Mouse (Mus musculus): Measurements from ENCODE around the gene Trub1. TPM values are rescaled to one million over a fixed set of nuclear protein-coding genes. Genes with fewer than 3 reads are reported as not detected.
A peak's percentile ranks its signal among the peaks of the same experiment; 100 is the strongest.

Trub1 gene
- polyA plus RNA-seq, 1 experiment from 2014 or later: 10.2 TPM

- WGBS: 79% methylated on average over 11 of the region's 11 CpGs
- no peak for ATAC-seq (replicated peaks; ENCODE audit: extremely low read depth, insufficient read depth, low FRiP score)
- Histone ChIP-seq H3K27me3 (ENCODE audit: control insufficient read depth, insufficient read depth, low read length) (no peaks in the 10 kb centered on the region), H3K36me3 (ENCODE audit: control insufficient read depth, insufficient read depth) (no peaks in the 10 kb centered on the region), H3K4me3 (ENCODE audit: low read length) (no peak overlapping the region), H3K9ac (ENCODE audit: low read length) (no peak overlapping the region), H3K4me2 (ENCODE audit: low read depth, low read length) (no peak overlapping the region), H3K27ac (ENCODE audit: low read length) (no peak overlapping the region), H3K4me1 (ENCODE audit: control insufficient read depth, insufficient read depth, low read length) (peaks cover 11% of the 10 kb centered on the region), H3K9me3 (replicated peaks; ENCODE audit: control insufficient read depth, low read length) (no peaks in the 10 kb centered on the region)
Measured at GRCm38 (mm10) chr19:57478056-57478455, 25.3 kb downstream of the Trub1 start.

GRCm38 (mm10) chr19:57479886-57480655 is 27.4 kb downstream of the Trub1 start:
- Histone ChIP-seq H3K9ac (ENCODE audit: low read length) (no peak overlapping the region), H3K27me3 (ENCODE audit: control insufficient read depth, insufficient read depth, low read length) (no peaks in the 10 kb centered on the region), H3K36me3 (ENCODE audit: control insufficient read depth, insufficient read depth) (peaks cover 3% of the 10 kb centered on the region; the same call in 1 of the 2 replicates), H3K9me3 (replicated peaks; ENCODE audit: control insufficient read depth, low read length) (peaks cover 5% of the 10 kb centered on the region), H3K27ac (ENCODE audit: low read length) (no peak overlapping the region), H3K4me1 (ENCODE audit: control insufficient read depth, insufficient read depth, low read length) (0 out of 2 replicates have a peak, but pooled peaks cover 2% of the 10 kb centered on the region), H3K4me3 (ENCODE audit: low read length) (no peak overlapping the region), H3K4me2 (ENCODE audit: low read depth, low read length) (no peak overlapping the region)
- WGBS: 78% methylated on average over 8 of the region's 8 CpGs
- ATAC-seq (replicated peaks; ENCODE audit: extremely low read depth, insufficient read depth, low FRiP score): no peak

- H3K4me1 ChIP-seq (ENCODE audit: control insufficient read depth, insufficient read depth, low read length): no peaks in the 10 kb centered on the region
- H3K27me3 ChIP-seq (ENCODE audit: control insufficient read depth, insufficient read depth, low read length): no peaks in the 10 kb centered on the region
- H3K9me3 ChIP-seq (replicated peaks; ENCODE audit: control insufficient read depth, low read length): peaks cover 5% of the 10 kb centered on the region
- no peak overlapping the region for H3K4me2 ChIP-seq (ENCODE audit: low read depth, low read length)
- 0 out of 2 replicates have a peak, but pooled peaks have one; percentile 6 for ATAC-seq (replicated peaks; ENCODE audit: extremely low read depth, insufficient read depth, low FRiP score)
- peaks cover 4% of the 10 kb centered on the region; the same call in 1 of the 2 replicates for H3K36me3 ChIP-seq (ENCODE audit: control insufficient read depth, insufficient read depth)
- WGBS: 94% methylated on average over 6 of the region's 6 CpGs
- H3K9ac ChIP-seq (ENCODE audit: low read length): no peak overlapping the region
- H3K27ac ChIP-seq (ENCODE audit: low read length): no peak overlapping the region
- no peak overlapping the region for H3K4me3 ChIP-seq (ENCODE audit: low read length)
Measured at GRCm38 (mm10) chr19:57481743-57482259, 29.1 kb downstream of the Trub1 start.

GRCm38 (mm10) chr19:57482815-57483214 is 30.1 kb downstream of the Trub1 start:
- Histone ChIP-seq H3K9ac (ENCODE audit: low read length) (no peak overlapping the region), H3K36me3 (ENCODE audit: control insufficient read depth, insufficient read depth) (peaks cover 4% of the 10 kb centered on the region; the same call in 1 of the 2 replicates), H3K27ac (ENCODE audit: low read length) (no peak overlapping the region), H3K9me3 (replicated peaks; ENCODE audit: control insufficient read depth, low read length) (peaks cover 5% of the 10 kb centered on the region), H3K4me1 (ENCODE audit: control insufficient read depth, insufficient read depth, low read length) (no peaks in the 10 kb centered on the region), H3K4me2 (ENCODE audit: low read depth, low read length) (no peak overlapping the region), H3K4me3 (ENCODE audit: low read length) (no peak overlapping the region), H3K27me3 (ENCODE audit: control insufficient read depth, insufficient read depth, low read length) (no peaks in the 10 kb centered on the region)
- WGBS: 60% methylated on average over 8 of the region's 8 CpGs
- ATAC-seq (replicated peaks; ENCODE audit: extremely low read depth, insufficient read depth, low FRiP score): no peak

- no peak overlapping the region for H3K9ac ChIP-seq (ENCODE audit: low read length)
- H3K27ac ChIP-seq (ENCODE audit: low read length): no peak overlapping the region
- ATAC-seq (replicated peaks; ENCODE audit: extremely low read depth, insufficient read depth, low FRiP score): no peak
- no peak overlapping the region for H3K4me3 ChIP-seq (ENCODE audit: low read length)
- no peaks in the 10 kb centered on the region for H3K27me3 ChIP-seq (ENCODE audit: control insufficient read depth, insufficient read depth, low read length)
- H3K4me2 ChIP-seq (ENCODE audit: low read depth, low read length): no peak overlapping the region
- H3K36me3 ChIP-seq (ENCODE audit: control insufficient read depth, insufficient read depth): peaks cover 4% of the 10 kb centered on the region; the same call in 1 of the 2 replicates
- no peaks in the 10 kb centered on the region for H3K4me1 ChIP-seq (ENCODE audit: control insufficient read depth, insufficient read depth, low read length)
- WGBS: 84% methylated on average over 13 of the region's 13 CpGs
- H3K9me3 ChIP-seq (replicated peaks; ENCODE audit: control insufficient read depth, low read length): peaks cover 5% of the 10 kb centered on the region
Measured at GRCm38 (mm10) chr19:57487051-57487658, 34.4 kb downstream of the Trub1 start.

GRCm38 (mm10) chr19:57489527-57489926 is 36.8 kb downstream of the Trub1 start:
- ATAC-seq (replicated peaks; ENCODE audit: extremely low read depth, insufficient read depth, low FRiP score): no peak
- Histone ChIP-seq H3K9me3 (replicated peaks; ENCODE audit: control insufficient read depth, low read length) (no peaks in the 10 kb centered on the region), H3K27me3 (ENCODE audit: control insufficient read depth, insufficient read depth, low read length) (no peaks in the 10 kb centered on the region), H3K4me1 (ENCODE audit: control insufficient read depth, insufficient read depth, low read length) (no peaks in the 10 kb centered on the region), H3K9ac (ENCODE audit: low read length) (no peak overlapping the region), H3K4me2 (ENCODE audit: low read depth, low read length) (no peak overlapping the region), H3K36me3 (ENCODE audit: control insufficient read depth, insufficient read depth) (peaks cover 4% of the 10 kb centered on the region; the same call in 1 of the 2 replicates), H3K4me3 (ENCODE audit: low read length) (no peak overlapping the region), H3K27ac (ENCODE audit: low read length) (no peak overlapping the region)
- 82% methylated on average over 7 of the region's 7 CpGs for WGBS

- H3K9ac ChIP-seq (ENCODE audit: low read length): no peak overlapping the region
- no peaks in the 10 kb centered on the region for H3K4me1 ChIP-seq (ENCODE audit: control insufficient read depth, insufficient read depth, low read length)
- no peak overlapping the region for H3K27ac ChIP-seq (ENCODE audit: low read length)
- ATAC-seq (replicated peaks; ENCODE audit: extremely low read depth, insufficient read depth, low FRiP score): no peak
- H3K4me3 ChIP-seq (ENCODE audit: low read length): no peak overlapping the region
- H3K9me3 ChIP-seq (replicated peaks; ENCODE audit: control insufficient read depth, low read length): no peaks in the 10 kb centered on the region; the same call in 1 of the 2 replicates
- 54% methylated on average over 8 of the region's 8 CpGs for WGBS
- no peak overlapping the region for H3K4me2 ChIP-seq (ENCODE audit: low read depth, low read length)
- no peaks in the 10 kb centered on the region for H3K36me3 ChIP-seq (ENCODE audit: control insufficient read depth, insufficient read depth)
- H3K27me3 ChIP-seq (ENCODE audit: control insufficient read depth, insufficient read depth, low read length): no peaks in the 10 kb centered on the region
Measured at GRCm38 (mm10) chr19:57491030-57491429, 38.3 kb downstream of the Trub1 start.

GRCm38 (mm10) chr19:57494020-57494419 is 41.3 kb downstream of the Trub1 start:
- ATAC-seq (replicated peaks; ENCODE audit: extremely low read depth, insufficient read depth, low FRiP score): no peak
- 79% methylated on average over 5 of the region's 5 CpGs for WGBS

More at GRCm38 (mm10) chr19:57494020-57494419, 41.3 kb downstream of the Trub1 start:
- Histone ChIP-seq H3K4me3 (ENCODE audit: low read length) (no peak overlapping the region), H3K4me1 (ENCODE audit: control insufficient read depth, insufficient read depth, low read length) (no peaks in the 10 kb centered on the region), H3K27ac (ENCODE audit: low read length) (no peak overlapping the region), H3K4me2 (ENCODE audit: low read depth, low read length) (no peak overlapping the region), H3K36me3 (ENCODE audit: control insufficient read depth, insufficient read depth) (no peaks in the 10 kb centered on the region), H3K27me3 (ENCODE audit: control insufficient read depth, insufficient read depth, low read length) (no peaks in the 10 kb centered on the region), H3K9me3 (replicated peaks; ENCODE audit: control insufficient read depth, low read length) (no peaks in the 10 kb centered on the region; the same call in 1 of the 2 replicates), H3K9ac (ENCODE audit: low read length) (no peak overlapping the region)
